Mouse (Mus musculus): ENCODE measurements at regions not wholly inside any gene's neighbourhood (a gene's known extent, or its start where the extent isn't known, plus 50 kb on each side); places are given as distances from the start of the nearest gene placed in this dataset.
A peak's percentile ranks its signal among the peaks of the same experiment; 100 is the strongest.

DNA sequence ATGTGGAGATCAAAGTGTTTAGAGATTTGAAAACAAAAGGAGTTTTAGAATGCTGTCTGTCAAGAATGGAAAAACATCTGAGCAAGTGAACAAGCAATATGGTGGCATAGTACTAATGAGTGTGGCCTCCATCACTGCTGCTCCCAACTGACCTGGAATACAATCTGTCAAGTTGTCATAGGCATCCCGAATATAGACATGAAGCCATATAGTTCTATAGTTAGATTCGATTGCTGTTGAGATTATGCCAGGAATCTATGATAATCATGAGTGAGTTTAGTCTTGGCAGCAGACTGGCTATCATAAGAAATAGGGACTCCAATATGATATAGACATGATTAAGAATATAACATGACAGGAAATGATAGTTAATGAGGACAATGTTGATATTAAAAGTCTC is 656.0 kb upstream of the Apob start:
- no peak overlapping the region for H3K27ac ChIP-seq (ENCODE audit: low read depth, low read length)
- H3K9me3 ChIP-seq (ENCODE audit: low read length), result no peaks in the 10 kb centered on the region
- no peak for DNase-seq (ENCODE audit: low spot score)
- no peak overlapping the region for H3K4me2 ChIP-seq (ENCODE audit: low read depth, low read length, poor library complexity, severe bottlenecking)
- H3K36me3 ChIP-seq (ENCODE audit: insufficient read depth, low read length), result no peaks in the 10 kb centered on the region
- H3K4me3 ChIP-seq (ENCODE audit: low read depth, low read length), result no peak overlapping the region
- no peaks in the 10 kb centered on the region for H3K4me1 ChIP-seq (ENCODE audit: insufficient read depth, low read length)
- WGBS, result 79% methylated on average over 2 of the region's 2 CpGs
- no peak for ATAC-seq (ENCODE audit: low FRiP score)
- TF ChIP-seq CTCF (IDR thresholded peaks at IDR 0.05), result no peak
- no peaks in the 10 kb centered on the region for H3K27me3 ChIP-seq (ENCODE audit: insufficient read depth, low read length)
- no peak overlapping the region for H3K9ac ChIP-seq (replicated peaks; ENCODE audit: low read length, poor library complexity, severe bottlenecking)

DNA sequence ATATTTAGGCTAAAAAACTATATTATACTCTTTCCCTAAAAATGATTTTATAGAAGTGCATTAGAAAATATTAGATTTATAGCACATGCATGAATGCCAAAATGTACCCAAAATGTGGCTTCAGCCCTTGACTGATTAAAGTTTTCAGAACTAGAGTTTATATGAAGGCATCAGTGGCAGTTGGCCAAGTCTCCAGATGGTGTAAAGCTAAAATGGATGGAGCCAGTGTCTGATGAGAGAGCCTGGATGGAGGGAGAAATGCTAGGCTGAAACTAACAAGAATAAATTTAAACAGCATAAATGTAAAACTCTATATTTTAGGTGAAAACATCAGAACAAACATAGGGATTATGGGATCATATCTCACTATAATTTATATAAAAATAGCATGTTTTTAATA is 648.8 kb upstream of the Apob start:
- ATAC-seq (ENCODE audit: low FRiP score) (no peak), DNase-seq (ENCODE audit: low spot score) (peak; percentile 57)
- H3K9ac ChIP-seq (replicated peaks; ENCODE audit: low read length, poor library complexity, severe bottlenecking), result no peak overlapping the region
- H3K9me3 ChIP-seq (ENCODE audit: low read length), result no peaks in the 10 kb centered on the region
- no peaks in the 10 kb centered on the region for H3K4me1 ChIP-seq (ENCODE audit: insufficient read depth, low read length)
- no peak overlapping the region for H3K27ac ChIP-seq (ENCODE audit: low read depth, low read length)
- H3K36me3 ChIP-seq (ENCODE audit: insufficient read depth, low read length), result no peaks in the 10 kb centered on the region
- no peak for TF ChIP-seq CTCF (IDR thresholded peaks at IDR 0.05)
- no peaks in the 10 kb centered on the region for H3K27me3 ChIP-seq (ENCODE audit: insufficient read depth, low read length)
- no peak overlapping the region for H3K4me3 ChIP-seq (ENCODE audit: low read depth, low read length)
- H3K4me2 ChIP-seq (ENCODE audit: low read depth, low read length, poor library complexity, severe bottlenecking), result no peak overlapping the region
